Mouse (Mus musculus) T-cell, adult 2 months (primary cell): ENCODE measurements at regions not wholly inside any gene's neighbourhood (a gene's known extent, or its start where the extent isn't known, plus 50 kb on each side); places are given as distances from the start of the nearest gene placed in this dataset.
A peak's percentile ranks its signal among the peaks of the same experiment; 100 is the strongest.

ENCODE experiments used
- DNase-seq: peaks from one replicate; pipeline ENCODE4 v3.0.0; 2022; ENCODE audit warnings: low spot score

GRCm38 (mm10) chr12:39587204-39587909 lies 450.5 kb downstream of the Arl4a start:
- no peak for DNase-seq

GRCm38 (mm10) chr12:39586163-39586562 lies 451.7 kb downstream of the Arl4a start:
- DNase-seq, result no peak

GRCm38 (mm10) chr12:39577610-39578009 lies 460.2 kb downstream of the Arl4a start:
- DNase-seq, result no peak

GRCm38 (mm10) chr12:39572802-39573201 lies 465.0 kb downstream of the Arl4a start:
- DNase-seq, result no peak

GRCm38 (mm10) chr12:39572147-39572546 lies 465.7 kb downstream of the Arl4a start:
- no peak for DNase-seq

GRCm38 (mm10) chr12:39560734-39561446 lies 476.9 kb downstream of the Arl4a start:
- DNase-seq, result no peak

- no peak for DNase-seq
Measured at GRCm38 (mm10) chr12:39558491-39558890, 479.3 kb downstream of the Arl4a start.

- no peak for DNase-seq
Measured at GRCm38 (mm10) chr12:39536326-39536725, 501.5 kb downstream of the Arl4a start.

- DNase-seq, result no peak
Measured at GRCm38 (mm10) chr12:39528121-39528520, 509.7 kb downstream of the Arl4a start.

- DNase-seq, result no peak
Measured at GRCm38 (mm10) chr12:39527216-39527600, 510.6 kb downstream of the Arl4a start.

- DNase-seq, result no peak
Measured at GRCm38 (mm10) chr12:39526535-39527215, 511.1 kb downstream of the Arl4a start.

- DNase-seq, result no peak
Measured at GRCm38 (mm10) chr12:39515690-39516089, 522.1 kb downstream of the Arl4a start.

GRCm38 (mm10) chr12:39510855-39511254 lies 527.0 kb downstream of the Arl4a start:
- DNase-seq, result no peak

GRCm38 (mm10) chr12:39510073-39510812 lies 527.6 kb downstream of the Arl4a start:
- peak; percentile 31 for DNase-seq

- DNase-seq, result no peak
Measured at GRCm38 (mm10) chr12:39496203-39496602, 541.6 kb downstream of the Arl4a start.

- no peak for DNase-seq
Measured at GRCm38 (mm10) chr12:39493578-39494218, 544.1 kb downstream of the Arl4a start.

- DNase-seq, result no peak
Measured at GRCm38 (mm10) chr12:39493114-39493513, 544.7 kb downstream of the Arl4a start.

- no peak for DNase-seq
Measured at GRCm38 (mm10) chr12:39472984-39473383, 564.8 kb downstream of the Arl4a start.
